Comparison of ENCODE assay signal across 26 mouse cellular contexts in genomic region chr13:92532216-92532615, GRCm38 (mm10). TPM values are rescaled to one million over a fixed set of nuclear protein-coding genes. Genes with fewer than 3 reads are reported as not detected.
DNase-seq lines count a peak whose midpoint lies in the region; ATAC-seq lines count a peak whose summit lies in the region.
"Had no signal": no experiment of that assay in that cellular context is flagged by ENCODE, and none has a peak within 500 bp of the region (broad histone marks: within the 10 kb centered on the region; RNA-seq: fewer than 3 reads in every experiment).

No protein-coding gene starts in this region.

- DNase-seq in hindbrain, embryonic 10.5 days (ENCODE audit: low spot score), result no peak
- peak; percentile 52 for DNase-seq in 3T3-L1 (ENCODE audit: low read depth, low spot score)
- DNase-seq in B cell, adult 2 months, result peak; percentile 9 to 24
- DNase-seq in naive thymus-derived CD4-positive, alpha-beta T cell, adult 2 months (ENCODE audit: low read depth), result peak; percentile 15
- no peak for DNase-seq in kidney, adult 11 months
- no peak for DNase-seq in midbrain, embryonic 11.5 days (ENCODE audit: low spot score, missing footprints)
- DNase-seq: adrenal gland, postnatal 36 days; cerebellum, postnatal 10 days; kidney, postnatal 4 days; layer of hippocampus, adult 9-11 months; liver, embryonic 13.5 days; lung, embryonic 14.5 days had no signal

- no peak overlapping the region for H3K4me3 ChIP-seq in hindbrain, embryonic 13.5 days
- no peak overlapping the region for H3K4me3 ChIP-seq in hindbrain, embryonic 10.5 days
- no peak overlapping the region for H3K4me3 ChIP-seq in midbrain, embryonic 11.5 days (ENCODE audit: low read depth, low read length)

- 88% methylated on average over 2 of the region's 2 CpGs for WGBS in hindbrain, embryonic 13.5 days
- WGBS in hindbrain, embryonic 10.5 days, result 88% methylated on average over 2 of the region's 2 CpGs
- WGBS in midbrain, embryonic 11.5 days, result 81% methylated on average over 2 of the region's 2 CpGs

- no peak overlapping the region for H3K27ac ChIP-seq in hindbrain, embryonic 13.5 days
- H3K27ac ChIP-seq in hindbrain, embryonic 10.5 days, result no peak overlapping the region
- H3K27ac ChIP-seq in midbrain, embryonic 11.5 days (ENCODE audit: low read depth, low read length), result no peak overlapping the region
- H3K27ac ChIP-seq: limb, embryonic 13.5 days; liver, embryonic 13.5 days had no signal

- H3K9ac ChIP-seq in hindbrain, embryonic 13.5 days, result 0 out of 2 replicates have a peak overlapping the region, but pooled peaks have one; percentile 8
- no peak overlapping the region for H3K9ac ChIP-seq in midbrain, embryonic 11.5 days (ENCODE audit: low read length)
- H3K9ac ChIP-seq: liver, embryonic 13.5 days had no signal

- H3K27me3 ChIP-seq in hindbrain, embryonic 13.5 days, result no peaks in the 10 kb centered on the region
- H3K27me3 ChIP-seq in hindbrain, embryonic 10.5 days (ENCODE audit: insufficient read depth, poor library complexity, severe bottlenecking), result no peaks in the 10 kb centered on the region
- no peaks in the 10 kb centered on the region for H3K27me3 ChIP-seq in midbrain, embryonic 11.5 days (ENCODE audit: control insufficient read depth, insufficient read depth, low read length)
- H3K27me3 ChIP-seq: limb, embryonic 13.5 days; midbrain, embryonic 15.5 days; neural tube, embryonic 15.5 days; Patski had no signal

- ATAC-seq in hindbrain, embryonic 13.5 days (ENCODE audit: low FRiP score), result no peak
- ATAC-seq in midbrain, embryonic 11.5 days (ENCODE audit: low FRiP score), result no peak
- ATAC-seq: forebrain, embryonic 16.5 days; inflammation-experienced regulatory T-cells, adult 6 months; midbrain, embryonic 15.5 days; Patski had no signal

- H3K4me1 ChIP-seq in hindbrain, embryonic 13.5 days (replicated peaks), result peaks cover 12% of the 10 kb centered on the region
- H3K4me1 ChIP-seq in hindbrain, embryonic 10.5 days (replicated peaks), result peaks cover 13% of the 10 kb centered on the region
- peaks cover 3% of the 10 kb centered on the region; the same call in 1 of the 2 replicates for H3K4me1 ChIP-seq in midbrain, embryonic 11.5 days (ENCODE audit: control insufficient read depth, insufficient read depth, low read length)

- H3K4me2 ChIP-seq in hindbrain, embryonic 13.5 days, result no peak overlapping the region
- H3K4me2 ChIP-seq in midbrain, embryonic 11.5 days, result no peak overlapping the region

- H3K9me3 ChIP-seq in hindbrain, embryonic 13.5 days, result no peaks in the 10 kb centered on the region
- no peaks in the 10 kb centered on the region for H3K9me3 ChIP-seq in hindbrain, embryonic 10.5 days
- H3K9me3 ChIP-seq in midbrain, embryonic 11.5 days (ENCODE audit: control insufficient read depth, low read length), result no peaks in the 10 kb centered on the region
- H3K9me3 ChIP-seq: forebrain, embryonic 10.5 days; heart, embryonic 10.5 days; limb, embryonic 13.5 days; liver, embryonic 13.5 days; midbrain, embryonic 15.5 days; neural tube, embryonic 15.5 days had no signal

- no peaks in the 10 kb centered on the region for H3K36me3 ChIP-seq in hindbrain, embryonic 13.5 days
- H3K36me3 ChIP-seq in hindbrain, embryonic 10.5 days, result no peaks in the 10 kb centered on the region; the same call in 1 of the 2 replicates
- H3K36me3 ChIP-seq in midbrain, embryonic 11.5 days (ENCODE audit: control insufficient read depth, insufficient read depth, low read length), result no peaks in the 10 kb centered on the region
- H3K36me3 ChIP-seq: forebrain, embryonic 10.5 days; heart, embryonic 10.5 days; liver, embryonic 13.5 days; midbrain, embryonic 15.5 days; neural tube, embryonic 15.5 days had no signal

RNA-seq across cellular contexts. Expression of gene Zfyve16, which starts 1.5 kb away (rescaled TPM):
- polyA plus RNA-seq in hindbrain, embryonic 13.5 days (2015; fragmentation: Nextera tagmentation; extraction: Ambion mirVana), result 11.2 and 11.5 TPM in 2 replicates
- polyA plus RNA-seq in hindbrain, embryonic 10.5 days (2016; fragmentation: Nextera tagmentation; extraction: Ambion mirVana), result 6.9 and 9.5 TPM in 2 replicates
- 13.4 and 16.5 TPM in 2 replicates for polyA plus RNA-seq in midbrain, embryonic 11.5 days (2014; fragmentation: Nextera tagmentation; extraction: Ambion mirVana)

RNA-seq across cellular contexts. Expression of gene Spz1, which starts 43.8 kb away (rescaled TPM):
- polyA plus RNA-seq in hindbrain, embryonic 13.5 days (2015; fragmentation: Nextera tagmentation; extraction: Ambion mirVana), result not detected in 2 replicates
- not detected in 2 replicates for polyA plus RNA-seq in hindbrain, embryonic 10.5 days (2016; fragmentation: Nextera tagmentation; extraction: Ambion mirVana)
- polyA plus RNA-seq in midbrain, embryonic 11.5 days (2014; fragmentation: Nextera tagmentation; extraction: Ambion mirVana), result not detected in 2 replicates
- polyA plus RNA-seq: embryonic facial prominence, embryonic 11.5 days; forebrain, embryonic 10.5 days; forebrain, embryonic 16.5 days; heart, embryonic 10.5 days; heart, postnatal 0 days; inflammation-experienced regulatory T-cells, adult 6 months; kidney, embryonic 16.5 days; limb, embryonic 13.5 days; liver, embryonic 13.5 days; lung, embryonic 14.5 days; midbrain, embryonic 15.5 days; neural tube, embryonic 15.5 days; Patski; stomach, embryonic 16.5 days; urinary bladder, adult 2 months had no signal

RNA-seq across cellular contexts. Expression of gene Fam151b, which starts 48.4 kb away (rescaled TPM):
- 0.17 and 0.27 TPM in 2 replicates for polyA plus RNA-seq in hindbrain, embryonic 13.5 days (2015; fragmentation: Nextera tagmentation; extraction: Ambion mirVana)
- 0.13 TPM in 1 of 2 replicates, not detected in the other for polyA plus RNA-seq in hindbrain, embryonic 10.5 days (2016; fragmentation: Nextera tagmentation; extraction: Ambion mirVana)
- polyA plus RNA-seq in midbrain, embryonic 11.5 days (2014; fragmentation: Nextera tagmentation; extraction: Ambion mirVana), result 0.18 TPM in 1 of 2 replicates, not detected in the other
- polyA plus RNA-seq: embryonic facial prominence, embryonic 11.5 days; heart, embryonic 10.5 days; lung, embryonic 14.5 days had no signal

Comparison
In these comparisons a context has a peak if more than half of its experiments do, and no peak if none do; other contexts are left out.
1. DNase-seq: peak in 3T3-L1 (single experiment), B cell, adult 2 months (2 of 2) and naive thymus-derived CD4-positive, alpha-beta T cell, adult 2 months (single experiment); none in hindbrain, embryonic 10.5 days (single experiment), kidney, adult 11 months (single experiment) and midbrain, embryonic 11.5 days (single experiment).